Mouse (Mus musculus): ENCODE results near the gene Gm29797. TPM values are rescaled to one million over a fixed set of nuclear protein-coding genes. Genes with fewer than 3 reads are reported as not detected.

The Gm29797 gene
- polyA plus RNA-seq (2014; fragmentation: Illumina TruSeq; extraction: RNeasy Lipid Tissue Mini Kit (QIAGEN cat#74804); ENCODE audit: low read depth, low replicate concordance), result not detected

GRCm38 (mm10) chr2:181656734-181657133, at the start of gene Gm29797:
Gene Gm29797 (plus strand): TSS chr2:181657034.

GRCm38 (mm10) chr2:181671326-181671725, 14.5 kb downstream of the Gm29797 start, which contains the start of gene Sox18:
Gene Sox18 (minus strand): TSS chr2:181671640.

GRCm38 (mm10) chr2:181679951-181680715, 23.3 kb downstream of the Gm29797 start, which contains the start of gene Tcea2:
Gene Tcea2 (plus strand): TSS chr2:181680310.

GRCm38 (mm10) chr2:181693339-181694280, 36.8 kb downstream of the Gm29797 start, which contains the start of gene Rgs19:
Gene Rgs19 (minus strand): TSS chr2:181693977.

GRCm38 (mm10) chr2:181698241-181698640, 41.4 kb downstream of the Gm29797 start, which contains the start of gene Lkaaear1:
Gene Lkaaear1 (minus strand): TSS chr2:181698442.

Other genes with a start within 250 kb of the Gm29797 start
- gene Zbtb46, start 197.6 kb upstream of the Gm29797 start, polyA plus RNA-seq (2014; fragmentation: Illumina TruSeq; extraction: RNeasy Lipid Tissue Mini Kit (QIAGEN cat#74804); ENCODE audit: low read depth, low replicate concordance), result 9.7 TPM
- not detected for gene Abhd16b, start 163.8 kb upstream of the Gm29797 start, polyA plus RNA-seq (2014; fragmentation: Illumina TruSeq; extraction: RNeasy Lipid Tissue Mini Kit (QIAGEN cat#74804); ENCODE audit: low read depth, low replicate concordance)
- 96.1 TPM for gene Tpd52l2, start 159.9 kb upstream of the Gm29797 start, polyA plus RNA-seq (2014; fragmentation: Illumina TruSeq; extraction: RNeasy Lipid Tissue Mini Kit (QIAGEN cat#74804); ENCODE audit: low read depth, low replicate concordance)
- gene Dnajc5, start 136.5 kb upstream of the Gm29797 start, polyA plus RNA-seq (2014; fragmentation: Illumina TruSeq; extraction: RNeasy Lipid Tissue Mini Kit (QIAGEN cat#74804); ENCODE audit: low read depth, low replicate concordance), result 41.6 TPM
- 56.3 TPM for gene Uckl1, start 72.1 kb upstream of the Gm29797 start, polyA plus RNA-seq (2014; fragmentation: Illumina TruSeq; extraction: RNeasy Lipid Tissue Mini Kit (QIAGEN cat#74804); ENCODE audit: low read depth, low replicate concordance)
- 35.9 TPM for gene Prpf6, start 65.2 kb upstream of the Gm29797 start, polyA plus RNA-seq (2014; fragmentation: Illumina TruSeq; extraction: RNeasy Lipid Tissue Mini Kit (QIAGEN cat#74804); ENCODE audit: low read depth, low replicate concordance)
- gene Zfp512b, start 64.2 kb upstream of the Gm29797 start, polyA plus RNA-seq (2014; fragmentation: Illumina TruSeq; extraction: RNeasy Lipid Tissue Mini Kit (QIAGEN cat#74804); ENCODE audit: low read depth, low replicate concordance), result 17.6 TPM
- gene Samd10, start 57.8 kb upstream of the Gm29797 start, polyA plus RNA-seq (2014; fragmentation: Illumina TruSeq; extraction: RNeasy Lipid Tissue Mini Kit (QIAGEN cat#74804); ENCODE audit: low read depth, low replicate concordance), result 3.9 TPM
- 45.6 TPM for gene Sox18, start 14.6 kb downstream of the Gm29797 start, polyA plus RNA-seq (2014; fragmentation: Illumina TruSeq; extraction: RNeasy Lipid Tissue Mini Kit (QIAGEN cat#74804); ENCODE audit: low read depth, low replicate concordance)
- 10.2 TPM for gene Tcea2, start 23.3 kb downstream of the Gm29797 start, polyA plus RNA-seq (2014; fragmentation: Illumina TruSeq; extraction: RNeasy Lipid Tissue Mini Kit (QIAGEN cat#74804); ENCODE audit: low read depth, low replicate concordance)
- gene Rgs19, start 36.9 kb downstream of the Gm29797 start, polyA plus RNA-seq (2014; fragmentation: Illumina TruSeq; extraction: RNeasy Lipid Tissue Mini Kit (QIAGEN cat#74804); ENCODE audit: low read depth, low replicate concordance), result 11.6 TPM
- not detected for gene Lkaaear1, start 41.4 kb downstream of the Gm29797 start, polyA plus RNA-seq (2014; fragmentation: Illumina TruSeq; extraction: RNeasy Lipid Tissue Mini Kit (QIAGEN cat#74804); ENCODE audit: low read depth, low replicate concordance)
- not detected for gene Oprl1, start 58.0 kb downstream of the Gm29797 start, polyA plus RNA-seq (2014; fragmentation: Illumina TruSeq; extraction: RNeasy Lipid Tissue Mini Kit (QIAGEN cat#74804); ENCODE audit: low read depth, low replicate concordance)
- gene Myt1, start 106.3 kb downstream of the Gm29797 start, polyA plus RNA-seq (2014; fragmentation: Illumina TruSeq; extraction: RNeasy Lipid Tissue Mini Kit (QIAGEN cat#74804); ENCODE audit: low read depth, low replicate concordance), result not detected
- gene Pcmtd2, start 180.8 kb downstream of the Gm29797 start, polyA plus RNA-seq (2014; fragmentation: Illumina TruSeq; extraction: RNeasy Lipid Tissue Mini Kit (QIAGEN cat#74804); ENCODE audit: low read depth, low replicate concordance), result 50.8 TPM
- gene Polr3k, start 207.3 kb downstream of the Gm29797 start, polyA plus RNA-seq (2014; fragmentation: Illumina TruSeq; extraction: RNeasy Lipid Tissue Mini Kit (QIAGEN cat#74804); ENCODE audit: low read depth, low replicate concordance), result 10.7 TPM